Mouse (Mus musculus) urinary bladder, postnatal 10 days (tissue): ENCODE data around the gene Dnttip2.

Experiments used
- DNase-seq: peaks from one replicate; pipeline ENCODE4 v3.0.0; 2022; ENCODE audit warnings: low spot score

Dnttip2 gene

GRCm38 (mm10) chr3:122290696-122291095, 16.5 kb downstream of the Dnttip2 start:
- no peak for DNase-seq

GRCm38 (mm10) chr3:122291828-122292227, 17.6 kb downstream of the Dnttip2 start:
- DNase-seq: no peak

GRCm38 (mm10) chr3:122292300-122293222, 18.4 kb downstream of the Dnttip2 start:
- peak; percentile 91 for DNase-seq

- no peak for DNase-seq
Observed at GRCm38 (mm10) chr3:122293223-122293953, 19.2 kb downstream of the Dnttip2 start.

GRCm38 (mm10) chr3:122293954-122294850, 20.0 kb downstream of the Dnttip2 start, which contains the start of gene Bcar3:
Gene Bcar3 (plus strand): TSS chr3:122294136.
- DNase-seq: peak; percentile 68

GRCm38 (mm10) chr3:122295511-122295910, 21.3 kb downstream of the Dnttip2 start:
- no peak for DNase-seq

- no peak for DNase-seq
Observed at GRCm38 (mm10) chr3:122296979-122297378, 22.8 kb downstream of the Dnttip2 start.

GRCm38 (mm10) chr3:122300983-122301919, 27.1 kb downstream of the Dnttip2 start:
- DNase-seq: no peak

GRCm38 (mm10) chr3:122304560-122304959, 30.4 kb downstream of the Dnttip2 start:
- DNase-seq: no peak

- no peak for DNase-seq
Observed at GRCm38 (mm10) chr3:122307894-122308671, 33.9 kb downstream of the Dnttip2 start.

GRCm38 (mm10) chr3:122308981-122309380, 34.8 kb downstream of the Dnttip2 start:
- no peak for DNase-seq

- peak; percentile 64 for DNase-seq
Observed at GRCm38 (mm10) chr3:122312078-122312477, 37.9 kb downstream of the Dnttip2 start.

GRCm38 (mm10) chr3:122312936-122313629, 38.9 kb downstream of the Dnttip2 start:
- no peak for DNase-seq

GRCm38 (mm10) chr3:122313936-122314335, 39.7 kb downstream of the Dnttip2 start:
- no peak for DNase-seq

- no peak for DNase-seq
Observed at GRCm38 (mm10) chr3:122316621-122317020, 42.4 kb downstream of the Dnttip2 start.

- DNase-seq: no peak
Observed at GRCm38 (mm10) chr3:122317339-122317738, 43.2 kb downstream of the Dnttip2 start.

GRCm38 (mm10) chr3:122322226-122322625, 48.0 kb downstream of the Dnttip2 start:
- no peak for DNase-seq

- DNase-seq: no peak
Observed at GRCm38 (mm10) chr3:122323841-122324240, 49.7 kb downstream of the Dnttip2 start.

- DNase-seq: no peak
Observed at GRCm38 (mm10) chr3:122324528-122324927, 50.3 kb downstream of the Dnttip2 start.
